Mouse (Mus musculus) bone marrow, adult 2 months (tissue): ENCODE measurements at regions not wholly inside any gene's neighbourhood (a gene's known extent, or its start where the extent isn't known, plus 50 kb on each side); places are given as distances from the start of the nearest gene placed in this dataset.

Experiments
- H3K27ac ChIP-seq: fragments of 200-500 bp; 2 replicates; pipeline ENCODE4 v1.5.1; 2012; ENCODE audit warnings: low read depth, mild to moderate bottlenecking, control low read depth, inconsistent platforms, low read length; ENCODE audit not compliant: control insufficient read depth, poor library complexity, insufficient read depth
- H3K4me1 ChIP-seq: fragments of 200-500 bp; 2 replicates; pipeline ENCODE4 v1.6.1; 2011; ENCODE audit warnings: low read length; ENCODE audit not compliant: control insufficient read depth, insufficient read depth
- H3K4me3 ChIP-seq: fragments of 200-500 bp; replicated peaks from 2 replicates; pipeline ENCODE3; 2011; ENCODE audit warnings: mild to moderate bottlenecking, low read depth, low read length, control low read depth; ENCODE audit not compliant: control insufficient read depth
- CTCF ChIP-seq: fragments of 200-500 bp; IDR thresholded peaks from 2 replicates; pipeline ENCODE4 v1.5.1; 2011; ENCODE audit warnings: low read length, control low read depth; ENCODE audit not compliant: control insufficient read depth, insufficient read depth
- POLR2A ChIP-seq: fragments of 200-500 bp; IDR thresholded peaks from 2 replicates; pipeline ENCODE4 v1.6.1; 2011; ENCODE audit warnings: low read depth, mild to moderate bottlenecking, control low read depth, low read length, borderline replicate concordance; ENCODE audit not compliant: control insufficient read depth
- WGBS: fragments of 180-500 bp; shearing (Covaris S2); methylation state at CpG from one replicate; pipeline ENCODE4 v1.1.7; 2018; 5-methylcytosine and 5-hydroxymethylcytosine counted together

- no peak overlapping the region for H3K27ac ChIP-seq
- TF ChIP-seq POLR2A (no peak), CTCF (no peak)
- WGBS = 59% methylated on average over 14 of the region's 14 CpGs
- H3K4me1 ChIP-seq = peaks cover 2% of the 10 kb centered on the region; the same call in 1 of the 2 replicates
- H3K4me3 ChIP-seq = no peak overlapping the region
Observed at GRCm38 (mm10) chr12:69424971-69425370, 52.7 kb upstream of the Gm9887 start.
